Mouse (Mus musculus) stomach, embryonic 14.5 days (tissue): Measurements from ENCODE around the gene Cnp. TPM values are rescaled to one million over a fixed set of nuclear protein-coding genes. Genes with fewer than 3 reads are reported as not detected.

Experiments
- ATAC-seq: fragments of 200-750 bp; cut with Nextera tagmentation; 2 replicates; pipeline ENCODE4 v1.8.0; 2017; ENCODE audit warnings: low read depth, moderate TSS enrichment; ENCODE audit not compliant: insufficient number of reproducible peaks, insufficient read depth, low FRiP score
- H3K27ac ChIP-seq: fragments of 300-500 bp; sonication (generic); 2 replicates; pipeline ENCODE4 v1.5.1; 2014; ENCODE audit warnings: mild to moderate bottlenecking, low read length, moderate library complexity, mixed read lengths
- H3K27me3 ChIP-seq: fragments of 300-500 bp; sonication (generic); 2 replicates; pipeline ENCODE4 v1.6.1; 2014; ENCODE audit warnings: low read length, control low read depth, mixed read lengths; ENCODE audit not compliant: control insufficient read depth, insufficient read depth
- H3K36me3 ChIP-seq: fragments of 300-500 bp; sonication (generic); 2 replicates; pipeline ENCODE4 v1.6.1; 2014; ENCODE audit warnings: mild to moderate bottlenecking, control low read depth, low read length, moderate library complexity, mixed read lengths; ENCODE audit not compliant: control insufficient read depth, insufficient read depth
- H3K4me1 ChIP-seq: fragments of 300-500 bp; sonication (generic); 2 replicates; pipeline ENCODE4 v1.6.1; 2014; ENCODE audit warnings: low read length, control low read depth, mixed read lengths; ENCODE audit not compliant: control insufficient read depth, insufficient read depth
- H3K4me2 ChIP-seq: fragments of 300-500 bp; sonication (generic); replicated peaks from 2 replicates; pipeline ENCODE4 v1.6.1; 2014; ENCODE audit warnings: low read depth, low read length, control low read depth
- H3K4me3 ChIP-seq: fragments of 300-500 bp; sonication (generic); 2 replicates; pipeline ENCODE4 v1.5.1; 2014; ENCODE audit warnings: low read depth, low read length, control low read depth
- H3K9ac ChIP-seq: fragments of 300-500 bp; sonication (generic); replicated peaks from 2 replicates; pipeline ENCODE4 v1.6.1; 2014; ENCODE audit warnings: low read depth, mild to moderate bottlenecking, control low read depth, low read length, moderate library complexity, mixed read lengths
- H3K9me3 ChIP-seq: fragments of 300-500 bp; sonication (generic); 2 replicates; pipeline ENCODE4 v1.6.1; 2016; ENCODE audit warnings: low read depth, low read length, control low read depth; ENCODE audit not compliant: control insufficient read depth
- WGBS: fragments of 180-500 bp; shearing (Covaris S2); extraction: QIAGEN DNeasy Blood & Tissue Kit; methylation state at CpG from one replicate; pipeline ENCODE4 v1.1.7; 2014; 5-methylcytosine and 5-hydroxymethylcytosine counted together
- polyA plus RNA-seq: library from polyadenylated mRNA; unstranded; fragments of >200 nt; fragmentation: Nextera tagmentation; extraction: Ambion mirVana; gene quantifications from 2 replicates; pipeline ENCODE4 v1.2.1, GENCODE M21; 2014

Gene Cnp
- polyA plus RNA-seq, 1 experiment from 2014 or later = 35.9 TPM

GRCm38 (mm10) chr11:100564297-100564696, 10.4 kb upstream of the Cnp start:
- Histone ChIP-seq H3K4me3 (no peak overlapping the region), H3K4me1 (no peaks in the 10 kb centered on the region), H3K9ac (no peak overlapping the region), H3K4me2 (no peak overlapping the region), H3K27ac (no peak overlapping the region), H3K9me3 (no peaks in the 10 kb centered on the region), H3K27me3 (no peaks in the 10 kb centered on the region), H3K36me3 (no peaks in the 10 kb centered on the region)
- WGBS = 54% methylated on average over 15 of the region's 15 CpGs
- ATAC-seq = no peak

GRCm38 (mm10) chr11:100564703-100565102, 10.0 kb upstream of the Cnp start:
- no peak overlapping the region for H3K4me3 ChIP-seq
- no peaks in the 10 kb centered on the region for H3K27me3 ChIP-seq
- H3K36me3 ChIP-seq = no peaks in the 10 kb centered on the region
- no peak for ATAC-seq
- H3K4me2 ChIP-seq = no peak overlapping the region
- no peaks in the 10 kb centered on the region for H3K4me1 ChIP-seq
- H3K9ac ChIP-seq = no peak overlapping the region
- 88% methylated on average over 6 of the region's 6 CpGs for WGBS
- no peaks in the 10 kb centered on the region for H3K9me3 ChIP-seq
- no peak overlapping the region for H3K27ac ChIP-seq

GRCm38 (mm10) chr11:100567229-100567628, 7.5 kb upstream of the Cnp start:
- no peak overlapping the region for H3K4me3 ChIP-seq
- no peak for ATAC-seq
- H3K4me2 ChIP-seq = no peak overlapping the region
- H3K27me3 ChIP-seq = no peaks in the 10 kb centered on the region; the same call in 1 of the 2 replicates
- WGBS = 71% methylated on average over 5 of the region's 5 CpGs
- H3K9ac ChIP-seq = no peak overlapping the region
- no peaks in the 10 kb centered on the region for H3K9me3 ChIP-seq
- H3K36me3 ChIP-seq = no peaks in the 10 kb centered on the region
- no peaks in the 10 kb centered on the region for H3K4me1 ChIP-seq
- H3K27ac ChIP-seq = no peak overlapping the region

GRCm38 (mm10) chr11:100567815-100568245, 6.9 kb upstream of the Cnp start:
- Histone ChIP-seq H3K27me3 (no peaks in the 10 kb centered on the region; the same call in 1 of the 2 replicates), H3K9me3 (no peaks in the 10 kb centered on the region), H3K4me1 (no peaks in the 10 kb centered on the region), H3K9ac (no peak overlapping the region), H3K4me2 (no peak overlapping the region), H3K4me3 (no peak overlapping the region), H3K27ac (no peak overlapping the region), H3K36me3 (no peaks in the 10 kb centered on the region)
- WGBS = 43% methylated on average over 9 of the region's 9 CpGs
- ATAC-seq = no peak

GRCm38 (mm10) chr11:100568692-100569091, 6.0 kb upstream of the Cnp start:
- H3K9ac ChIP-seq = no peak overlapping the region
- no peak overlapping the region for H3K27ac ChIP-seq
- no peaks in the 10 kb centered on the region for H3K4me1 ChIP-seq
- H3K4me2 ChIP-seq = no peak overlapping the region
- no peaks in the 10 kb centered on the region for H3K9me3 ChIP-seq
- ATAC-seq = no peak
- H3K27me3 ChIP-seq = no peaks in the 10 kb centered on the region; the same call in 1 of the 2 replicates
- no peak overlapping the region for H3K4me3 ChIP-seq
- no peaks in the 10 kb centered on the region for H3K36me3 ChIP-seq
- 85% methylated on average over 8 of the region's 8 CpGs for WGBS

GRCm38 (mm10) chr11:100569789-100570188, 4.9 kb upstream of the Cnp start:
- no peak overlapping the region for H3K4me3 ChIP-seq
- no peak overlapping the region for H3K27ac ChIP-seq
- no peaks in the 10 kb centered on the region for H3K36me3 ChIP-seq
- H3K4me1 ChIP-seq = no peaks in the 10 kb centered on the region
- H3K27me3 ChIP-seq = no peaks in the 10 kb centered on the region; the same call in 1 of the 2 replicates
- no peak for ATAC-seq
- 65% methylated on average over 9 of the region's 9 CpGs for WGBS
- no peak overlapping the region for H3K4me2 ChIP-seq
- H3K9me3 ChIP-seq = no peaks in the 10 kb centered on the region
- no peak overlapping the region for H3K9ac ChIP-seq

GRCm38 (mm10) chr11:100570430-100571201, 4.1 kb upstream of the Cnp start:
- no peak overlapping the region for H3K9ac ChIP-seq
- no peaks in the 10 kb centered on the region; the same call in 1 of the 2 replicates for H3K27me3 ChIP-seq
- H3K27ac ChIP-seq = no peak overlapping the region
- H3K4me2 ChIP-seq = peak overlapping the region; percentile 31
- peaks cover 4% of the 10 kb centered on the region; the same call in 1 of the 2 replicates for H3K4me1 ChIP-seq
- ATAC-seq = no peak
- no peak overlapping the region for H3K4me3 ChIP-seq
- no peaks in the 10 kb centered on the region for H3K9me3 ChIP-seq
- H3K36me3 ChIP-seq = no peaks in the 10 kb centered on the region
- WGBS = 12% methylated on average over 8 of the region's 8 CpGs

- no peaks in the 10 kb centered on the region; the same call in 1 of the 2 replicates for H3K27me3 ChIP-seq
- WGBS = 13% methylated on average over 16 of the region's 16 CpGs
- peak overlapping the region; percentile 31 for H3K4me2 ChIP-seq
- H3K9me3 ChIP-seq = no peaks in the 10 kb centered on the region
- no peak overlapping the region for H3K9ac ChIP-seq
- no peaks in the 10 kb centered on the region for H3K36me3 ChIP-seq
- peak overlapping the region; percentile 1; the same call in 1 of the 2 replicates for H3K4me3 ChIP-seq
- H3K4me1 ChIP-seq = peaks cover 4% of the 10 kb centered on the region; the same call in 1 of the 2 replicates
- ATAC-seq = no peak
- H3K27ac ChIP-seq = no peak overlapping the region
Observed at GRCm38 (mm10) chr11:100571202-100571567, 3.5 kb upstream of the Cnp start.
